Mouse (Mus musculus) lung, embryonic 16.5 days (tissue): ENCODE measurements around the gene Cenpn. TPM values are rescaled to one million over a fixed set of nuclear protein-coding genes. Genes with fewer than 3 reads are reported as not detected.

Experiments used
- ATAC-seq: fragments of 200-750 bp; cut with Nextera tagmentation; 2 replicates; pipeline ENCODE4 v1.8.0; 2017; ENCODE audit warnings: low read depth, mild to moderate bottlenecking, moderate library complexity
- H3K27ac ChIP-seq: fragments of 300-500 bp; sonication (generic); 2 replicates; pipeline ENCODE4 v1.5.1; 2014; ENCODE audit warnings: mild to moderate bottlenecking, control low read depth, low read length
- H3K27me3 ChIP-seq: fragments of 300-500 bp; sonication (generic); 2 replicates; pipeline ENCODE4 v1.6.1; 2014; ENCODE audit warnings: low read depth, low read length, mixed read lengths; ENCODE audit not compliant: control insufficient read depth, insufficient read depth
- H3K36me3 ChIP-seq: fragments of 300-500 bp; sonication (generic); 2 replicates; pipeline ENCODE4 v1.6.1; 2014; ENCODE audit warnings: low read length; ENCODE audit not compliant: control insufficient read depth, insufficient read depth
- H3K4me1 ChIP-seq: fragments of 300-500 bp; sonication (generic); replicated peaks from 2 replicates; pipeline ENCODE4 v1.6.1; 2014; ENCODE audit warnings: low read length, mixed read lengths; ENCODE audit not compliant: control insufficient read depth, insufficient read depth
- H3K4me2 ChIP-seq: fragments of 300-500 bp; sonication (generic); 2 replicates; pipeline ENCODE4 v1.6.1; 2014; ENCODE audit warnings: low read depth, low read length, control low read depth
- H3K4me3 ChIP-seq: fragments of 300-500 bp; sonication (generic); 2 replicates; pipeline ENCODE4 v1.5.1; 2014; ENCODE audit warnings: mild to moderate bottlenecking, low read length, control low read depth
- H3K9ac ChIP-seq: fragments of 300-500 bp; sonication (generic); 2 replicates; pipeline ENCODE4 v1.6.1; 2014; ENCODE audit warnings: low read length, control low read depth
- H3K9me3 ChIP-seq: fragments of 300-500 bp; sonication (generic); 2 replicates; pipeline ENCODE4 v1.6.1; 2016; ENCODE audit warnings: low read length; ENCODE audit not compliant: control insufficient read depth
- WGBS: fragments of 180-500 bp; shearing (Covaris S2); extraction: QIAGEN DNeasy Blood & Tissue Kit; methylation state at CpG from one replicate; pipeline ENCODE4 v1.1.7; 2014; 5-methylcytosine and 5-hydroxymethylcytosine counted together
- polyA plus RNA-seq: library from polyadenylated mRNA; unstranded; fragments of >200 nt; fragmentation: Nextera tagmentation; extraction: Ambion mirVana; gene quantifications from 2 replicates; pipeline ENCODE4 v1.2.1, GENCODE M21; 2015

The Cenpn gene
- polyA plus RNA-seq, 1 experiment from 2014 or later, result 44.8 TPM

- Histone ChIP-seq H3K9me3 (no peaks in the 10 kb centered on the region), H3K4me2 (no peak overlapping the region), H3K4me3 (no peak overlapping the region), H3K4me1 (peaks cover 10% of the 10 kb centered on the region; the same call in 1 of the 2 replicates), H3K27me3 (no peaks in the 10 kb centered on the region), H3K27ac (no peak overlapping the region), H3K36me3 (no peaks in the 10 kb centered on the region), H3K9ac (no peak overlapping the region)
- WGBS, result 37% methylated on average over 5 of the region's 5 CpGs
- no peak for ATAC-seq
Observed at GRCm38 (mm10) chr8:116975066-116975465, 53.5 kb downstream of the Cenpn start.

- ATAC-seq, result no peak
- Histone ChIP-seq H3K9me3 (no peaks in the 10 kb centered on the region), H3K27me3 (no peaks in the 10 kb centered on the region), H3K4me3 (no peak overlapping the region), H3K27ac (no peak overlapping the region), H3K4me1 (peaks cover 10% of the 10 kb centered on the region; the same call in 1 of the 2 replicates), H3K36me3 (no peaks in the 10 kb centered on the region), H3K4me2 (no peak overlapping the region), H3K9ac (no peak overlapping the region)
- WGBS, result 53% methylated on average over 5 of the region's 5 CpGs
Observed at GRCm38 (mm10) chr8:116975606-116976005, 54.1 kb downstream of the Cenpn start.

- H3K36me3 ChIP-seq, result no peaks in the 10 kb centered on the region
- no peaks in the 10 kb centered on the region for H3K27me3 ChIP-seq
- H3K27ac ChIP-seq, result no peak overlapping the region
- H3K4me2 ChIP-seq, result peak overlapping the region; percentile 79
- H3K9ac ChIP-seq, result peak overlapping the region; percentile 59
- no peak for ATAC-seq
- H3K9me3 ChIP-seq, result no peaks in the 10 kb centered on the region
- peak overlapping the region; percentile 72 for H3K4me3 ChIP-seq
- 31% methylated on average over 8 of the region's 8 CpGs for WGBS
- peaks cover 10% of the 10 kb centered on the region; the same call in 1 of the 2 replicates for H3K4me1 ChIP-seq
Observed at GRCm38 (mm10) chr8:116978052-116978451, 56.5 kb downstream of the Cenpn start.

GRCm38 (mm10) chr8:116978631-116979256 is 57.2 kb downstream of the Cenpn start, which contains the start of gene 1700030J22Rik:
1700030J22Rik (minus strand) TSS chr8:116978959.
- Histone ChIP-seq H3K9ac (peak within 1 kb of the TSS; percentile 62), H3K36me3 (no peaks in the 10 kb centered on the region; the same call in 1 of the 2 replicates), H3K27me3 (no peaks in the 10 kb centered on the region), H3K4me3 (peak within 1 kb of the TSS; percentile 72), H3K27ac (peak within 1 kb of the TSS; percentile 61; the same call in 1 of the 2 replicates), H3K9me3 (no peaks in the 10 kb centered on the region), H3K4me1 (peaks cover 10% of the 10 kb centered on the region; the same call in 1 of the 2 replicates), H3K4me2 (peak within 1 kb of the TSS; percentile 79)
- peak; percentile 99 for ATAC-seq
- under 1% methylated on average over 43 of the region's 46 CpGs for WGBS

GRCm38 (mm10) chr8:116980117-116980516 is 58.6 kb downstream of the Cenpn start:
- 18% methylated on average over 4 of the region's 4 CpGs for WGBS
- Histone ChIP-seq H3K4me1 (peaks cover 10% of the 10 kb centered on the region; the same call in 1 of the 2 replicates), H3K4me2 (no peak overlapping the region), H3K9me3 (no peaks in the 10 kb centered on the region), H3K27ac (no peak overlapping the region), H3K9ac (no peak overlapping the region), H3K36me3 (peaks cover 2% of the 10 kb centered on the region; the same call in 1 of the 2 replicates), H3K27me3 (no peaks in the 10 kb centered on the region), H3K4me3 (no peak overlapping the region)
- no peak for ATAC-seq

- Histone ChIP-seq H3K27me3 (no peaks in the 10 kb centered on the region), H3K9me3 (no peaks in the 10 kb centered on the region), H3K4me2 (no peak overlapping the region), H3K4me3 (no peak overlapping the region), H3K27ac (no peak overlapping the region), H3K9ac (no peak overlapping the region), H3K4me1 (peaks cover 10% of the 10 kb centered on the region), H3K36me3 (peaks cover 8% of the 10 kb centered on the region)
- WGBS, result 96% methylated on average over 3 of the region's 3 CpGs
- ATAC-seq, result no peak
Observed at GRCm38 (mm10) chr8:116989842-116990241, 68.3 kb downstream of the Cenpn start.

Other genes with a start within 250 kb of the Cenpn start
- gene Cdyl2, start 188.7 kb upstream of the Cenpn start, polyA plus RNA-seq, result 6.4 and 7.3 TPM in 2 replicates
- 92.3 and 92.9 TPM in 2 replicates for gene Cmc2, start 275 bp upstream of the Cenpn start, polyA plus RNA-seq
- 13.4 and 14.4 TPM in 2 replicates for gene Atmin, start 21.7 kb downstream of the Cenpn start, polyA plus RNA-seq
- 3.4 TPM in 2 replicates for gene 1700030J22Rik, start 57.2 kb downstream of the Cenpn start, polyA plus RNA-seq
- 92.2 and 95.9 TPM in 2 replicates for gene Gcsh, start 71.8 kb downstream of the Cenpn start, polyA plus RNA-seq
- not detected in 2 replicates for gene Pkd1l2, start 160.7 kb downstream of the Cenpn start, polyA plus RNA-seq
- gene Bco1, start 174.1 kb downstream of the Cenpn start, polyA plus RNA-seq, result 0.40 and 0.44 TPM in 2 replicates
- gene Gan, start 236.4 kb downstream of the Cenpn start, polyA plus RNA-seq, result 1.8 TPM in 2 replicates